Mouse (Mus musculus): ENCODE results near the gene Lingo1. TPM values are rescaled to one million over a fixed set of nuclear protein-coding genes. Genes with fewer than 3 reads are reported as not detected.

The Lingo1 gene
- total and polyA plus RNA-seq, 3 experiments = 0.11 TPM; not detected in 2

GRCm38 (mm10) chr9:56633449-56634225, 162.6 kb downstream of the Lingo1 start:
- ATAC-seq (ENCODE audit: extremely low read depth, insufficient number of reproducible peaks, low FRiP score, poor library complexity, severe bottlenecking) (no peak), DNase-seq (ENCODE audit: low spot score) (no peak)
- Histone ChIP-seq H3K36me3 (replicated peaks) (no peaks in the 10 kb centered on the region), H3K9me3 (replicated peaks) (peaks cover 17% of the 10 kb centered on the region), H3K27me3 (ENCODE audit: insufficient read depth, low read length) (peaks cover 2% of the 10 kb centered on the region; the same call in 1 of the 2 replicates), H3K4me1 (ENCODE audit: insufficient read depth, low read depth, low read length) (no peaks in the 10 kb centered on the region), H3K4me3 (ENCODE audit: low read depth, low read length) (no peak overlapping the region)
- TF ChIP-seq POLR2AphosphoS5 (IDR thresholded peaks at IDR 0.05; ENCODE audit: insufficient replicate concordance, low read depth, low read length) (no peak), GATA2 (IDR thresholded peaks at IDR 0.05; ENCODE audit: borderline replicate concordance, low read depth, low read length) (no peak), GATA1 (IDR thresholded peaks at IDR 0.05; ENCODE audit: borderline replicate concordance, low read length) (no peak), CTCF (IDR thresholded peaks at IDR 0.05; ENCODE audit: low read depth, low read length) (no peak), TAL1 (conservative IDR thresholded peaks at IDR 0.05; ENCODE audit: low read depth, low read length) (no peak)

- Histone ChIP-seq H3K9me3 (replicated peaks) (peaks cover 14% of the 10 kb centered on the region), H3K27me3 (ENCODE audit: insufficient read depth, low read length) (no peaks in the 10 kb centered on the region), H3K4me3 (ENCODE audit: low read depth, low read length) (no peak overlapping the region), H3K36me3 (replicated peaks) (no peaks in the 10 kb centered on the region), H3K4me1 (ENCODE audit: insufficient read depth, low read depth, low read length) (no peaks in the 10 kb centered on the region)
- TF ChIP-seq POLR2AphosphoS5 (IDR thresholded peaks at IDR 0.05; ENCODE audit: insufficient replicate concordance, low read depth, low read length) = no peak
- ATAC-seq (ENCODE audit: extremely low read depth, insufficient number of reproducible peaks, low FRiP score, poor library complexity, severe bottlenecking) = no peak
- no peak for DNase-seq (ENCODE audit: low spot score)
These were observed 165.3 kb downstream of the Lingo1 start for GRCm38 (mm10) chr9:56630945-56631344.

GRCm38 (mm10) chr9:56629674-56630397, 166.4 kb downstream of the Lingo1 start:
- H3K4me1 ChIP-seq (ENCODE audit: insufficient read depth, low read depth, low read length) = no peaks in the 10 kb centered on the region
- ATAC-seq (ENCODE audit: extremely low read depth, insufficient number of reproducible peaks, low FRiP score, poor library complexity, severe bottlenecking) (no peak), DNase-seq (ENCODE audit: low spot score) (no peak)
- H3K36me3 ChIP-seq (replicated peaks) = no peaks in the 10 kb centered on the region
- TF ChIP-seq GATA1 (IDR thresholded peaks at IDR 0.05; ENCODE audit: borderline replicate concordance, low read length) = no peak
- no peak for TF ChIP-seq TAL1 (conservative IDR thresholded peaks at IDR 0.05; ENCODE audit: low read depth, low read length)
- TF ChIP-seq CTCF (IDR thresholded peaks at IDR 0.05; ENCODE audit: low read depth, low read length) = no peak
- no peak for TF ChIP-seq POLR2AphosphoS5 (IDR thresholded peaks at IDR 0.05; ENCODE audit: insufficient replicate concordance, low read depth, low read length)
- no peak for TF ChIP-seq GATA2 (IDR thresholded peaks at IDR 0.05; ENCODE audit: borderline replicate concordance, low read depth, low read length)
- no peak overlapping the region for H3K4me3 ChIP-seq (ENCODE audit: low read depth, low read length)
- peaks cover 3% of the 10 kb centered on the region for H3K9me3 ChIP-seq (replicated peaks)
- no peaks in the 10 kb centered on the region for H3K27me3 ChIP-seq (ENCODE audit: insufficient read depth, low read length)

- no peaks in the 10 kb centered on the region for H3K36me3 ChIP-seq (replicated peaks)
- H3K4me1 ChIP-seq (ENCODE audit: insufficient read depth, low read depth, low read length) = no peaks in the 10 kb centered on the region
- H3K9me3 ChIP-seq (replicated peaks) = no peaks in the 10 kb centered on the region
- DNase-seq (ENCODE audit: low spot score) = no peak
- H3K4me3 ChIP-seq (ENCODE audit: low read depth, low read length) = no peak overlapping the region
- TF ChIP-seq POLR2AphosphoS5 (IDR thresholded peaks at IDR 0.05; ENCODE audit: insufficient replicate concordance, low read depth, low read length) = no peak
- TF ChIP-seq GATA2 (IDR thresholded peaks at IDR 0.05; ENCODE audit: borderline replicate concordance, low read depth, low read length) = no peak
- no peak for ATAC-seq (ENCODE audit: extremely low read depth, insufficient number of reproducible peaks, low FRiP score, poor library complexity, severe bottlenecking)
- 0 out of 2 replicates have a peak, but pooled peaks cover 2% of the 10 kb centered on the region for H3K27me3 ChIP-seq (ENCODE audit: insufficient read depth, low read length)
These were observed 169.0 kb downstream of the Lingo1 start for GRCm38 (mm10) chr9:56627295-56627694.

GRCm38 (mm10) chr9:56624923-56625322, 171.3 kb downstream of the Lingo1 start:
- TF ChIP-seq CTCF (IDR thresholded peaks at IDR 0.05; ENCODE audit: low read depth, low read length) = no peak
- TF ChIP-seq POLR2AphosphoS5 (IDR thresholded peaks at IDR 0.05; ENCODE audit: insufficient replicate concordance, low read depth, low read length) = no peak
- no peak for TF ChIP-seq TAL1 (conservative IDR thresholded peaks at IDR 0.05; ENCODE audit: low read depth, low read length)
- TF ChIP-seq GATA1 (IDR thresholded peaks at IDR 0.05; ENCODE audit: borderline replicate concordance, low read length) = no peak
- Histone ChIP-seq H3K4me3 (ENCODE audit: low read depth, low read length) (no peak overlapping the region), H3K27me3 (ENCODE audit: insufficient read depth, low read length) (peaks cover 5% of the 10 kb centered on the region; the same call in 1 of the 2 replicates), H3K9me3 (replicated peaks) (no peaks in the 10 kb centered on the region), H3K4me1 (ENCODE audit: insufficient read depth, low read depth, low read length) (no peaks in the 10 kb centered on the region), H3K36me3 (replicated peaks) (no peaks in the 10 kb centered on the region)
- ATAC-seq (ENCODE audit: extremely low read depth, insufficient number of reproducible peaks, low FRiP score, poor library complexity, severe bottlenecking) (no peak), DNase-seq (ENCODE audit: low spot score) (no peak)

- H3K4me1 ChIP-seq (ENCODE audit: insufficient read depth, low read depth, low read length) = no peaks in the 10 kb centered on the region
- ATAC-seq (ENCODE audit: extremely low read depth, insufficient number of reproducible peaks, low FRiP score, poor library complexity, severe bottlenecking) = no peak
- TF ChIP-seq GATA1 (IDR thresholded peaks at IDR 0.05; ENCODE audit: borderline replicate concordance, low read length) = no peak
- no peak for TF ChIP-seq POLR2AphosphoS5 (IDR thresholded peaks at IDR 0.05; ENCODE audit: insufficient replicate concordance, low read depth, low read length)
- no peak for TF ChIP-seq GATA2 (IDR thresholded peaks at IDR 0.05; ENCODE audit: borderline replicate concordance, low read depth, low read length)
- no peak for TF ChIP-seq CTCF (IDR thresholded peaks at IDR 0.05; ENCODE audit: low read depth, low read length)
- no peak for TF ChIP-seq TAL1 (conservative IDR thresholded peaks at IDR 0.05; ENCODE audit: low read depth, low read length)
These were observed 172.9 kb downstream of the Lingo1 start for GRCm38 (mm10) chr9:56623361-56623760.

More at GRCm38 (mm10) chr9:56623361-56623760, 172.9 kb downstream of the Lingo1 start:
- Histone ChIP-seq H3K36me3 (replicated peaks) (no peaks in the 10 kb centered on the region), H3K9me3 (replicated peaks) (no peaks in the 10 kb centered on the region), H3K4me3 (ENCODE audit: low read depth, low read length) (no peak overlapping the region), H3K27me3 (ENCODE audit: insufficient read depth, low read length) (peaks cover 5% of the 10 kb centered on the region; the same call in 1 of the 2 replicates)
- DNase-seq (ENCODE audit: low spot score) = no peak

Data from G1E (cell line).